Mouse (Mus musculus): ENCODE data around the gene Ninj1.

Gene Ninj1

GRCm38 (mm10) chr13:49187288-49188218, at the start of gene Ninj1:
TSS of gene Ninj1 (plus strand) at chr13:49187485.
- DNase-seq (ENCODE audit: low spot score in 2 of 2): peak; percentile 64 to 78

- no peak for DNase-seq (ENCODE audit: low spot score in 2 of 2)
Observed at GRCm38 (mm10) chr13:49140567-49140966, 46.7 kb upstream of the Ninj1 start.

GRCm38 (mm10) chr13:49142396-49142795, 44.9 kb upstream of the Ninj1 start:
- DNase-seq (ENCODE audit: low spot score in 2 of 2): no peak

GRCm38 (mm10) chr13:49143323-49143722, 44.0 kb upstream of the Ninj1 start:
- no peak for DNase-seq (ENCODE audit: low spot score in 2 of 2)

- no peak for DNase-seq (ENCODE audit: low spot score in 2 of 2)
Observed at GRCm38 (mm10) chr13:49144451-49144850, 42.8 kb upstream of the Ninj1 start.

- no peak for DNase-seq (ENCODE audit: low spot score in 2 of 2)
Observed at GRCm38 (mm10) chr13:49145396-49145795, 41.9 kb upstream of the Ninj1 start.

- DNase-seq (ENCODE audit: low spot score in 2 of 2): no peak
Observed at GRCm38 (mm10) chr13:49146040-49146697, 41.1 kb upstream of the Ninj1 start.

- DNase-seq (ENCODE audit: low spot score in 2 of 2): no peak
Observed at GRCm38 (mm10) chr13:49146698-49147006, 40.6 kb upstream of the Ninj1 start.

GRCm38 (mm10) chr13:49147007-49147857, 40.1 kb upstream of the Ninj1 start:
- peak in 1 of 2 experiments; percentile 46 for DNase-seq (ENCODE audit: low spot score in 2 of 2)

GRCm38 (mm10) chr13:49147858-49148226, 39.4 kb upstream of the Ninj1 start, which contains the start of gene Wnk2:
TSS of gene Wnk2 (minus strand) at chr13:49148014.
- peak; percentile 54 to 75 for DNase-seq (ENCODE audit: low spot score in 2 of 2)

GRCm38 (mm10) chr13:49148687-49149086, 38.6 kb upstream of the Ninj1 start:
- no peak for DNase-seq (ENCODE audit: low spot score in 2 of 2)

GRCm38 (mm10) chr13:49154028-49154427, 33.3 kb upstream of the Ninj1 start:
- no peak for DNase-seq (ENCODE audit: low spot score in 2 of 2)

GRCm38 (mm10) chr13:49154621-49155020, 32.7 kb upstream of the Ninj1 start:
- no peak for DNase-seq (ENCODE audit: low spot score in 2 of 2)

GRCm38 (mm10) chr13:49156645-49157044, 30.6 kb upstream of the Ninj1 start:
- no peak for DNase-seq (ENCODE audit: low spot score in 2 of 2)

- DNase-seq (ENCODE audit: low spot score in 2 of 2): no peak
Observed at GRCm38 (mm10) chr13:49158040-49158713, 29.1 kb upstream of the Ninj1 start.

- DNase-seq (ENCODE audit: low spot score in 2 of 2): no peak
Observed at GRCm38 (mm10) chr13:49161236-49161635, 26.0 kb upstream of the Ninj1 start.

GRCm38 (mm10) chr13:49162722-49163121, 24.6 kb upstream of the Ninj1 start:
- DNase-seq (ENCODE audit: low spot score in 2 of 2): no peak

- DNase-seq (ENCODE audit: low spot score in 2 of 2): no peak
Observed at GRCm38 (mm10) chr13:49163645-49164044, 23.6 kb upstream of the Ninj1 start.

- DNase-seq (ENCODE audit: low spot score in 2 of 2): no peak
Observed at GRCm38 (mm10) chr13:49167081-49167480, 20.2 kb upstream of the Ninj1 start.

- DNase-seq (ENCODE audit: low spot score in 2 of 2): peak in 1 of 2 experiments; percentile 90
Observed at GRCm38 (mm10) chr13:49169448-49170207, 17.7 kb upstream of the Ninj1 start.

- peak in 1 of 2 experiments; percentile 52 for DNase-seq (ENCODE audit: low spot score in 2 of 2)
Observed at GRCm38 (mm10) chr13:49170623-49171022, 16.7 kb upstream of the Ninj1 start.

Measured in left cerebral cortex, adult 9 months (tissue).